Mouse (Mus musculus) monocyte, adult 2 months (primary cell): ENCODE data around the gene Cyb5b.

Experiments
- DNase-seq, 2 experiments: peaks; one replicate each; pipeline ENCODE4 v3.0.0; 2022; ENCODE audit warnings: low spot score in 2 of 2, low read depth in 1 of 2

Gene Cyb5b

GRCm38 (mm10) chr8:107129171-107130025 is 21.0 kb upstream of the Cyb5b start:
- no peak for DNase-seq

GRCm38 (mm10) chr8:107130028-107130427 is 20.4 kb upstream of the Cyb5b start:
- no peak for DNase-seq

- no peak for DNase-seq
Observed at GRCm38 (mm10) chr8:107132581-107133491, 17.6 kb upstream of the Cyb5b start.

GRCm38 (mm10) chr8:107133881-107134280 is 16.6 kb upstream of the Cyb5b start:
- no peak for DNase-seq

- DNase-seq: no peak
Observed at GRCm38 (mm10) chr8:107136003-107136612, 14.3 kb upstream of the Cyb5b start.

- DNase-seq: no peak
Observed at GRCm38 (mm10) chr8:107137591-107137990, 12.8 kb upstream of the Cyb5b start.

GRCm38 (mm10) chr8:107138338-107138737 is 12.1 kb upstream of the Cyb5b start:
- no peak for DNase-seq

GRCm38 (mm10) chr8:107139704-107140470 is 10.6 kb upstream of the Cyb5b start:
- DNase-seq: no peak

- no peak for DNase-seq
Observed at GRCm38 (mm10) chr8:107142539-107142938, 7.9 kb upstream of the Cyb5b start.

GRCm38 (mm10) chr8:107143501-107143900 is 6.9 kb upstream of the Cyb5b start:
- no peak for DNase-seq

- no peak for DNase-seq
Observed at GRCm38 (mm10) chr8:107146186-107146585, 4.3 kb upstream of the Cyb5b start.

GRCm38 (mm10) chr8:107148802-107149201 is 1.6 kb upstream of the Cyb5b start:
- no peak for DNase-seq

- no peak for DNase-seq
Observed at GRCm38 (mm10) chr8:107150057-107150403, 410 bp upstream of the Cyb5b start.

GRCm38 (mm10) chr8:107151212-107151920 is 926 bp downstream of the Cyb5b start:
- no peak for DNase-seq

GRCm38 (mm10) chr8:107153326-107154210 is 3.1 kb downstream of the Cyb5b start:
- DNase-seq: no peak

- DNase-seq: no peak
Observed at GRCm38 (mm10) chr8:107156816-107157215, 6.4 kb downstream of the Cyb5b start.

GRCm38 (mm10) chr8:107157836-107158235 is 7.4 kb downstream of the Cyb5b start:
- DNase-seq: no peak

GRCm38 (mm10) chr8:107158890-107159289 is 8.4 kb downstream of the Cyb5b start:
- no peak for DNase-seq

GRCm38 (mm10) chr8:107164251-107164773 is 13.9 kb downstream of the Cyb5b start:
- no peak for DNase-seq
